In genomic region chr6:117271562-117272226, GRCm38 (mm10) we compare ENCODE assay signal across 10 mouse cellular contexts.
DNase-seq lines count a peak whose midpoint lies in the region; ATAC-seq and TF ChIP-seq lines count a peak whose summit lies in the region.
"Had no signal": no experiment of that assay in that cellular context is flagged by ENCODE, and none has a peak within 500 bp of the region (broad histone marks: within the 10 kb centered on the region; RNA-seq: fewer than 3 reads in every experiment).

No protein-coding gene starts in this region.

- peak; percentile 46 for DNase-seq in forebrain, embryonic 14.5 days (ENCODE audit: low spot score)
- no peak for DNase-seq in kidney, adult 18-20 months
- DNase-seq in limb, embryonic 10.5 days (ENCODE audit: low spot score), result no peak
- DNase-seq in lung, postnatal 4 days, result no peak
- DNase-seq in gastrocnemius, postnatal 10 days, result no peak
- DNase-seq: right cerebral cortex, adult 18-20 months had no signal

- H3K9ac ChIP-seq in forebrain, embryonic 14.5 days (ENCODE audit: low read length), result no peak overlapping the region
- H3K9ac ChIP-seq in forebrain, embryonic 12.5 days, result no peak overlapping the region
- no peak overlapping the region for H3K9ac ChIP-seq in kidney, embryonic 15.5 days

- H3K4me1 ChIP-seq in forebrain, embryonic 14.5 days (ENCODE audit: control insufficient read depth, insufficient read depth, low read length), result no peaks in the 10 kb centered on the region
- no peaks in the 10 kb centered on the region for H3K4me1 ChIP-seq in forebrain, embryonic 12.5 days
- H3K4me1 ChIP-seq in kidney, embryonic 15.5 days, result peaks cover 23% of the 10 kb centered on the region
- H3K4me1 ChIP-seq in bone marrow macrophage, adult 2 months (ENCODE audit: control insufficient read depth, insufficient read depth, low read length), result peaks cover 13% of the 10 kb centered on the region
- H3K4me1 ChIP-seq in limb, embryonic 10.5 days, result peaks cover 17% of the 10 kb centered on the region

- no peak overlapping the region for H3K4me3 ChIP-seq in forebrain, embryonic 14.5 days (ENCODE audit: low read depth, low read length)
- H3K4me3 ChIP-seq in forebrain, embryonic 12.5 days (replicated peaks), result no peak overlapping the region
- no peak overlapping the region for H3K4me3 ChIP-seq in kidney, embryonic 15.5 days (replicated peaks)
- H3K4me3 ChIP-seq in bone marrow macrophage, adult 2 months (ENCODE audit: insufficient read depth, low read length), result no peak overlapping the region
- no peak overlapping the region for H3K4me3 ChIP-seq in limb, embryonic 10.5 days

- no peak for ATAC-seq in forebrain, embryonic 14.5 days
- no peak for ATAC-seq in forebrain, embryonic 12.5 days (ENCODE audit: low FRiP score)
- ATAC-seq in kidney, embryonic 15.5 days (replicated peaks; ENCODE audit: low FRiP score), result peak; percentile 61; the same call in 1 of the 2 replicates

- no peak for TF ChIP-seq POLR2A in bone marrow macrophage, adult 2 months (IDR thresholded peaks at IDR 0.05; ENCODE audit: borderline replicate concordance, low read depth, low read length)

- H3K27ac ChIP-seq in forebrain, embryonic 14.5 days (ENCODE audit: low read depth, low read length), result no peak overlapping the region
- H3K27ac ChIP-seq in forebrain, embryonic 12.5 days, result no peak overlapping the region
- peak overlapping the region; percentile 63 for H3K27ac ChIP-seq in kidney, embryonic 15.5 days
- H3K27ac ChIP-seq in bone marrow macrophage, adult 2 months (ENCODE audit: insufficient read depth, low read depth, low read length), result peak overlapping the region; percentile 32; the same call in 1 of the 2 replicates
- H3K27ac ChIP-seq in limb, embryonic 10.5 days, result peak overlapping the region; percentile 54; the same call in 1 of the 2 replicates

- TF ChIP-seq CTCF in bone marrow macrophage, adult 2 months (IDR thresholded peaks at IDR 0.05; ENCODE audit: low read depth, low read length), result no peak

- H3K9me3 ChIP-seq in forebrain, embryonic 14.5 days (replicated peaks; ENCODE audit: control insufficient read depth, low read length), result no peaks in the 10 kb centered on the region
- H3K9me3 ChIP-seq in forebrain, embryonic 12.5 days, result no peaks in the 10 kb centered on the region
- no peaks in the 10 kb centered on the region for H3K9me3 ChIP-seq in kidney, embryonic 15.5 days (replicated peaks)
- no peaks in the 10 kb centered on the region for H3K9me3 ChIP-seq in limb, embryonic 10.5 days (replicated peaks)

- no peaks in the 10 kb centered on the region for H3K36me3 ChIP-seq in forebrain, embryonic 14.5 days (ENCODE audit: control insufficient read depth, insufficient read depth, low read length)
- H3K36me3 ChIP-seq in forebrain, embryonic 12.5 days (replicated peaks), result no peaks in the 10 kb centered on the region
- no peaks in the 10 kb centered on the region for H3K36me3 ChIP-seq in kidney, embryonic 15.5 days
- no peaks in the 10 kb centered on the region for H3K36me3 ChIP-seq in limb, embryonic 10.5 days

- no peak overlapping the region for H3K4me2 ChIP-seq in forebrain, embryonic 14.5 days (ENCODE audit: low read length)
- H3K4me2 ChIP-seq in forebrain, embryonic 12.5 days, result no peak overlapping the region
- H3K4me2 ChIP-seq in kidney, embryonic 15.5 days, result no peak overlapping the region
- H3K4me2 ChIP-seq: liver, embryonic 11.5 days had no signal

- H3K27me3 ChIP-seq in forebrain, embryonic 14.5 days (replicated peaks; ENCODE audit: control insufficient read depth, insufficient read depth, low read length), result no peaks in the 10 kb centered on the region
- H3K27me3 ChIP-seq in forebrain, embryonic 12.5 days, result no peaks in the 10 kb centered on the region
- H3K27me3 ChIP-seq in kidney, embryonic 15.5 days, result peaks cover 4% of the 10 kb centered on the region; the same call in 1 of the 2 replicates
- H3K27me3 ChIP-seq in limb, embryonic 10.5 days (ENCODE audit: low read depth, poor library complexity, severe bottlenecking), result no peaks in the 10 kb centered on the region

- 61% methylated on average over 12 of the region's 12 CpGs for WGBS in forebrain, embryonic 14.5 days
- WGBS in forebrain, embryonic 12.5 days, result 83% methylated on average over 12 of the region's 12 CpGs
- WGBS in kidney, embryonic 15.5 days, result 57% methylated on average over 12 of the region's 12 CpGs
- 82% methylated on average over 12 of the region's 12 CpGs for WGBS in limb, embryonic 10.5 days

Comparison
In these comparisons a context has a peak if more than half of its experiments do, and no peak if none do; other contexts are left out.
1. H3K27ac ChIP-seq: peak in kidney, embryonic 15.5 days (single experiment), bone marrow macrophage, adult 2 months (single experiment) and limb, embryonic 10.5 days (single experiment); none in forebrain, embryonic 14.5 days (single experiment) and forebrain, embryonic 12.5 days (single experiment).